Mouse (Mus musculus) lung, embryonic 16.5 days (tissue): ENCODE data around the gene Aplp2. TPM values are rescaled to one million over a fixed set of nuclear protein-coding genes. Genes with fewer than 3 reads are reported as not detected.
A peak's percentile ranks its signal among the peaks of the same experiment; 100 is the strongest.
"Not testable (repeated sequence)": the region's sequence is repeated elsewhere in the genome, so short reads cannot be mapped to it uniquely, and the experiment has no call there.

Experiments
- ATAC-seq: fragments of 200-750 bp; cut with Nextera tagmentation; 2 replicates; pipeline ENCODE4 v1.8.0; 2017; ENCODE audit warnings: low read depth, mild to moderate bottlenecking, moderate library complexity
- H3K27ac ChIP-seq: fragments of 300-500 bp; sonication (generic); 2 replicates; pipeline ENCODE4 v1.5.1; 2014; ENCODE audit warnings: mild to moderate bottlenecking, control low read depth, low read length
- H3K27me3 ChIP-seq: fragments of 300-500 bp; sonication (generic); 2 replicates; pipeline ENCODE4 v1.6.1; 2014; ENCODE audit warnings: low read depth, low read length, mixed read lengths; ENCODE audit not compliant: control insufficient read depth, insufficient read depth
- H3K36me3 ChIP-seq: fragments of 300-500 bp; sonication (generic); 2 replicates; pipeline ENCODE4 v1.6.1; 2014; ENCODE audit warnings: low read length; ENCODE audit not compliant: control insufficient read depth, insufficient read depth
- H3K4me1 ChIP-seq: fragments of 300-500 bp; sonication (generic); replicated peaks from 2 replicates; pipeline ENCODE4 v1.6.1; 2014; ENCODE audit warnings: low read length, mixed read lengths; ENCODE audit not compliant: control insufficient read depth, insufficient read depth
- H3K4me2 ChIP-seq: fragments of 300-500 bp; sonication (generic); 2 replicates; pipeline ENCODE4 v1.6.1; 2014; ENCODE audit warnings: low read depth, low read length, control low read depth
- H3K4me3 ChIP-seq: fragments of 300-500 bp; sonication (generic); 2 replicates; pipeline ENCODE4 v1.5.1; 2014; ENCODE audit warnings: mild to moderate bottlenecking, low read length, control low read depth
- H3K9ac ChIP-seq: fragments of 300-500 bp; sonication (generic); 2 replicates; pipeline ENCODE4 v1.6.1; 2014; ENCODE audit warnings: low read length, control low read depth
- H3K9me3 ChIP-seq: fragments of 300-500 bp; sonication (generic); 2 replicates; pipeline ENCODE4 v1.6.1; 2016; ENCODE audit warnings: low read length; ENCODE audit not compliant: control insufficient read depth
- WGBS: fragments of 180-500 bp; shearing (Covaris S2); extraction: QIAGEN DNeasy Blood & Tissue Kit; methylation state at CpG from one replicate; pipeline ENCODE4 v1.1.7; 2014; 5-methylcytosine and 5-hydroxymethylcytosine counted together
- polyA plus RNA-seq: library from polyadenylated mRNA; unstranded; fragments of >200 nt; fragmentation: Nextera tagmentation; extraction: Ambion mirVana; gene quantifications from 2 replicates; pipeline ENCODE4 v1.2.1, GENCODE M21; 2015

The Aplp2 gene
- polyA plus RNA-seq, 1 experiment from 2014 or later = 518 TPM

- Histone ChIP-seq H3K4me3 (no peak overlapping the region), H3K9ac (no peak overlapping the region), H3K4me2 (no peak overlapping the region), H3K36me3 (no peaks in the 10 kb centered on the region; the same call in 1 of the 2 replicates), H3K9me3 (no peaks in the 10 kb centered on the region), H3K27ac (peak overlapping the region; percentile 30), H3K27me3 (no peaks in the 10 kb centered on the region), H3K4me1 (peaks cover 9% of the 10 kb centered on the region)
- ATAC-seq = peak; percentile 93
- WGBS = 54% methylated on average over 8 of the region's 8 CpGs
Measured at GRCm38 (mm10) chr9:31176379-31177130, 35.1 kb downstream of the Aplp2 start.

GRCm38 (mm10) chr9:31175978-31176377, 35.6 kb downstream of the Aplp2 start:
- H3K36me3 ChIP-seq = no peaks in the 10 kb centered on the region; the same call in 1 of the 2 replicates
- 66% methylated on average over 3 of the region's 3 CpGs for WGBS
- H3K4me2 ChIP-seq = no peak overlapping the region

GRCm38 (mm10) chr9:31175346-31175745, 36.3 kb downstream of the Aplp2 start:
- no peak overlapping the region for H3K4me2 ChIP-seq
- WGBS = 81% methylated on average over 6 of the region's 6 CpGs
- H3K27me3 ChIP-seq = no peaks in the 10 kb centered on the region
- peaks cover 6% of the 10 kb centered on the region for H3K4me1 ChIP-seq
- no peak overlapping the region for H3K27ac ChIP-seq
- no peaks in the 10 kb centered on the region for H3K9me3 ChIP-seq
- no peak overlapping the region for H3K9ac ChIP-seq
- no peak for ATAC-seq
- no peaks in the 10 kb centered on the region; the same call in 1 of the 2 replicates for H3K36me3 ChIP-seq
- no peak overlapping the region for H3K4me3 ChIP-seq

More at GRCm38 (mm10) chr9:31175978-31176377, 35.6 kb downstream of the Aplp2 start:
- Histone ChIP-seq H3K9ac (no peak overlapping the region), H3K9me3 (no peaks in the 10 kb centered on the region), H3K4me3 (no peak overlapping the region), H3K27me3 (no peaks in the 10 kb centered on the region), H3K27ac (no peak overlapping the region), H3K4me1 (peaks cover 6% of the 10 kb centered on the region)
- ATAC-seq = no peak

GRCm38 (mm10) chr9:31168356-31169093, 43.1 kb downstream of the Aplp2 start:
- Histone ChIP-seq H3K27ac (no peak overlapping the region), H3K27me3 (no peaks in the 10 kb centered on the region), H3K9ac (no peak overlapping the region), H3K4me3 (no peak overlapping the region), H3K4me1 (no peaks in the 10 kb centered on the region), H3K9me3 (no peaks in the 10 kb centered on the region), H3K4me2 (no peak overlapping the region), H3K36me3 (peaks cover 16% of the 10 kb centered on the region)
- 88% methylated on average over 22 of the region's 22 CpGs for WGBS
- ATAC-seq = no peak

- no peaks in the 10 kb centered on the region for H3K9me3 ChIP-seq
- 88% methylated on average over 13 of the region's 13 CpGs for WGBS
- H3K27ac ChIP-seq = no peak overlapping the region
- no peaks in the 10 kb centered on the region for H3K4me1 ChIP-seq
- no peak overlapping the region for H3K9ac ChIP-seq
- H3K4me2 ChIP-seq = no peak overlapping the region
- H3K4me3 ChIP-seq = no peak overlapping the region
- peaks cover 24% of the 10 kb centered on the region for H3K36me3 ChIP-seq
- no peaks in the 10 kb centered on the region for H3K27me3 ChIP-seq
- ATAC-seq = no peak
Measured at GRCm38 (mm10) chr9:31167305-31167704, 44.3 kb downstream of the Aplp2 start.

GRCm38 (mm10) chr9:31165505-31165904, 46.1 kb downstream of the Aplp2 start:
- 85% methylated on average over 3 of the region's 3 CpGs for WGBS
- not testable (repeated sequence) for H3K4me3 ChIP-seq, H3K27me3 ChIP-seq, H3K27ac ChIP-seq, H3K4me1 ChIP-seq, ATAC-seq, H3K4me2 ChIP-seq, H3K9ac ChIP-seq, H3K9me3 ChIP-seq
- H3K36me3 ChIP-seq = peaks cover 41% of the 10 kb centered on the region

- WGBS = 95% methylated on average over 1 of the region's 1 CpGs
- H3K4me1 ChIP-seq = no peaks in the 10 kb centered on the region
- no peak overlapping the region for H3K27ac ChIP-seq
- H3K27me3 ChIP-seq = no peaks in the 10 kb centered on the region
- H3K4me2 ChIP-seq = no peak overlapping the region
- H3K9ac ChIP-seq = no peak overlapping the region
- peaks cover 54% of the 10 kb centered on the region for H3K36me3 ChIP-seq
- ATAC-seq = no peak
- no peak overlapping the region for H3K4me3 ChIP-seq
- H3K9me3 ChIP-seq = no peaks in the 10 kb centered on the region
Measured at GRCm38 (mm10) chr9:31163327-31163726, 48.3 kb downstream of the Aplp2 start.

GRCm38 (mm10) chr9:31162911-31163310, 48.7 kb downstream of the Aplp2 start:
- H3K36me3 ChIP-seq = peaks cover 56% of the 10 kb centered on the region

GRCm38 (mm10) chr9:31159910-31160309, 51.7 kb downstream of the Aplp2 start:
- 70% methylated on average over 4 of the region's 4 CpGs for WGBS
- Histone ChIP-seq H3K27me3 (no peaks in the 10 kb centered on the region), H3K9ac (no peak overlapping the region), H3K4me3 (no peak overlapping the region), H3K9me3 (no peaks in the 10 kb centered on the region), H3K4me1 (no peaks in the 10 kb centered on the region), H3K4me2 (no peak overlapping the region), H3K36me3 (peaks cover 71% of the 10 kb centered on the region), H3K27ac (no peak overlapping the region)
- no peak for ATAC-seq

More at GRCm38 (mm10) chr9:31162911-31163310, 48.7 kb downstream of the Aplp2 start:
- no peak overlapping the region for H3K4me3 ChIP-seq
- no peak overlapping the region for H3K27ac ChIP-seq
- H3K4me2 ChIP-seq = no peak overlapping the region
- H3K9ac ChIP-seq = no peak overlapping the region
- no peaks in the 10 kb centered on the region for H3K9me3 ChIP-seq
- 53% methylated on average over 1 of the region's 1 CpGs for WGBS
- no peaks in the 10 kb centered on the region for H3K27me3 ChIP-seq
- no peaks in the 10 kb centered on the region for H3K4me1 ChIP-seq
- no peak for ATAC-seq
